In genomic region chr7:47007109-47007780, GRCm38 (mm10) we compare ENCODE assay signal across 8 mouse cellular contexts. TPM values are rescaled to one million over a fixed set of nuclear protein-coding genes. Genes with fewer than 3 reads are reported as not detected.
DNase-seq lines count a peak whose midpoint lies in the region; ATAC-seq and TF ChIP-seq lines count a peak whose summit lies in the region.

No protein-coding gene starts in this region.

- DNase-seq in kidney, postnatal 0 days (ENCODE audit: low spot score), result no peak
- DNase-seq in kidney, postnatal 25 days, result no peak
- DNase-seq in thymus, postnatal 0 days (ENCODE audit: low spot score), result peak; percentile 33
- no peak for DNase-seq in adrenal gland, postnatal 25 days
- no peak for DNase-seq in gastrocnemius, postnatal 14 days

- peak overlapping the region; percentile 94 for H3K27ac ChIP-seq in kidney, postnatal 0 days
- H3K27ac ChIP-seq in brown adipose tissue, adult 24 weeks (replicated peaks; ENCODE audit: low read depth, low read length), result peak overlapping the region; percentile 80
- peak overlapping the region; percentile 95 for H3K27ac ChIP-seq in heart, embryonic 16.5 days (ENCODE audit: low read length)
- H3K27ac ChIP-seq in liver, embryonic 15.5 days (replicated peaks), result peak overlapping the region; percentile 97

- H3K9ac ChIP-seq in kidney, postnatal 0 days (ENCODE audit: low read depth, low read length), result peak overlapping the region; percentile 81
- peak overlapping the region; percentile 89 for H3K9ac ChIP-seq in heart, embryonic 16.5 days (ENCODE audit: low read length)
- H3K9ac ChIP-seq in liver, embryonic 15.5 days, result peak overlapping the region; percentile 82

- H3K4me1 ChIP-seq in kidney, postnatal 0 days (replicated peaks; ENCODE audit: insufficient read depth, low read length), result no peaks in the 10 kb centered on the region; the same call in 1 of the 2 replicates
- peaks cover 8% of the 10 kb centered on the region for H3K4me1 ChIP-seq in brown adipose tissue, adult 24 weeks (ENCODE audit: control insufficient read depth, insufficient read depth, insufficient read length, low read length)
- peaks cover 36% of the 10 kb centered on the region for H3K4me1 ChIP-seq in heart, embryonic 16.5 days (ENCODE audit: control insufficient read depth, insufficient read depth, low read length)
- peaks cover 65% of the 10 kb centered on the region for H3K4me1 ChIP-seq in liver, embryonic 15.5 days (replicated peaks)

- intact Hi-C loops in gastrocnemius, postnatal 14 days (cut with DNase I; ENCODE audit: low total_unique reads), result no loop called here

- no peaks in the 10 kb centered on the region for H3K27me3 ChIP-seq in kidney, postnatal 0 days (ENCODE audit: insufficient read depth, low read length)
- no peaks in the 10 kb centered on the region for H3K27me3 ChIP-seq in heart, embryonic 16.5 days (ENCODE audit: control insufficient read depth, insufficient read depth, low read length)
- H3K27me3 ChIP-seq in liver, embryonic 15.5 days, result no peaks in the 10 kb centered on the region

- TF ChIP-seq CTCF in kidney, postnatal 0 days (IDR thresholded peaks at IDR 0.05; ENCODE audit: low read depth), result no peak

- 8% methylated on average over 21 of the region's 21 CpGs for WGBS in kidney, postnatal 0 days
- 16% methylated on average over 21 of the region's 21 CpGs for WGBS in heart, embryonic 16.5 days
- 14% methylated on average over 21 of the region's 21 CpGs for WGBS in liver, embryonic 15.5 days (ENCODE audit: insufficient replicate concordance)

- no peak for ATAC-seq in kidney, postnatal 0 days (replicated peaks; ENCODE audit: low FRiP score, low read depth)
- no peak for ATAC-seq in heart, embryonic 16.5 days (replicated peaks; ENCODE audit: extremely low read depth, insufficient read depth, low FRiP score)
- ATAC-seq in liver, embryonic 15.5 days (ENCODE audit: insufficient read depth), result no peak

- peak overlapping the region; percentile 74 for H3K4me3 ChIP-seq in kidney, postnatal 0 days (replicated peaks; ENCODE audit: low read depth, low read length)
- H3K4me3 ChIP-seq in brown adipose tissue, adult 24 weeks (ENCODE audit: insufficient read depth, low read depth, low read length), result peak overlapping the region; percentile 75
- H3K4me3 ChIP-seq in heart, embryonic 16.5 days (ENCODE audit: low read length), result peak overlapping the region; percentile 92
- H3K4me3 ChIP-seq in liver, embryonic 15.5 days (replicated peaks), result peak overlapping the region; percentile 85

- H3K4me2 ChIP-seq in kidney, postnatal 0 days (ENCODE audit: low read length), result peak overlapping the region; percentile 95
- peak overlapping the region; percentile 98 for H3K4me2 ChIP-seq in heart, embryonic 16.5 days (ENCODE audit: low read depth, low read length)
- peak overlapping the region; percentile 92 for H3K4me2 ChIP-seq in liver, embryonic 15.5 days

- H3K36me3 ChIP-seq in kidney, postnatal 0 days (ENCODE audit: insufficient read depth, low read length), result no peaks in the 10 kb centered on the region
- no peaks in the 10 kb centered on the region for H3K36me3 ChIP-seq in heart, embryonic 16.5 days (ENCODE audit: control insufficient read depth, insufficient read depth)
- no peaks in the 10 kb centered on the region for H3K36me3 ChIP-seq in liver, embryonic 15.5 days (replicated peaks)

- H3K9me3 ChIP-seq in kidney, postnatal 0 days (replicated peaks; ENCODE audit: low read length), result no peaks in the 10 kb centered on the region
- no peaks in the 10 kb centered on the region for H3K9me3 ChIP-seq in heart, embryonic 16.5 days (replicated peaks; ENCODE audit: control insufficient read depth, low read length)
- H3K9me3 ChIP-seq in liver, embryonic 15.5 days (replicated peaks), result no peaks in the 10 kb centered on the region

RNA-seq across cellular contexts. Expression of gene Spty2d1, which starts 1.0 kb away (rescaled TPM):
- 13.7 and 15.9 TPM in 2 replicates for polyA plus RNA-seq in kidney, postnatal 0 days (2015; fragmentation: Nextera tagmentation; extraction: Ambion mirVana)
- 6.4 TPM in 2 replicates for polyA plus RNA-seq in brown adipose tissue, adult 24 weeks (2012; ENCODE audit: insufficient read depth, insufficient read length, missing spikeins)
- polyA plus RNA-seq in heart, embryonic 16.5 days (2015; fragmentation: Nextera tagmentation; extraction: Ambion mirVana), result 13.1 and 15.0 TPM in 2 replicates
- 10.7 and 11.3 TPM in 2 replicates for polyA plus RNA-seq in liver, embryonic 15.5 days (2015; fragmentation: Nextera tagmentation; extraction: Ambion mirVana)
- polyA plus RNA-seq in thymus, postnatal 0 days (2015; fragmentation: Nextera tagmentation; extraction: Ambion mirVana), result 14.7 and 15.1 TPM in 2 replicates
- 18.9 and 19.0 TPM in 2 replicates for total RNA-seq in adrenal gland, postnatal 25 days (2021)
- total RNA-seq in gastrocnemius, postnatal 14 days (2021), result 1 to 10 TPM; 6.0 to 7.2 TPM

RNA-seq across cellular contexts. Expression of gene Gm9999, which starts 23.9 kb away (rescaled TPM):
- polyA plus RNA-seq in kidney, postnatal 0 days (2015; fragmentation: Nextera tagmentation; extraction: Ambion mirVana), result not detected in 2 replicates
- polyA plus RNA-seq in brown adipose tissue, adult 24 weeks (2012; ENCODE audit: insufficient read depth, insufficient read length, missing spikeins), result not detected in 2 replicates
- not detected in 2 replicates for polyA plus RNA-seq in heart, embryonic 16.5 days (2015; fragmentation: Nextera tagmentation; extraction: Ambion mirVana)
- not detected in 2 replicates for polyA plus RNA-seq in liver, embryonic 15.5 days (2015; fragmentation: Nextera tagmentation; extraction: Ambion mirVana)
- polyA plus RNA-seq in thymus, postnatal 0 days (2015; fragmentation: Nextera tagmentation; extraction: Ambion mirVana), result not detected in 2 replicates
- total RNA-seq in adrenal gland, postnatal 25 days (2021), result not detected in 2 replicates
- total RNA-seq in gastrocnemius, postnatal 14 days (2021), result not detected

RNA-seq across cellular contexts. Expression of gene Tmem86a, which starts 43.2 kb away (rescaled TPM):
- 42.1 and 43.6 TPM in 2 replicates for polyA plus RNA-seq in kidney, postnatal 0 days (2015; fragmentation: Nextera tagmentation; extraction: Ambion mirVana)
- polyA plus RNA-seq in brown adipose tissue, adult 24 weeks (2012; ENCODE audit: insufficient read depth, insufficient read length, missing spikeins), result 2.6 and 4.9 TPM in 2 replicates
- polyA plus RNA-seq in heart, embryonic 16.5 days (2015; fragmentation: Nextera tagmentation; extraction: Ambion mirVana), result 20.1 and 23.0 TPM in 2 replicates
- polyA plus RNA-seq in liver, embryonic 15.5 days (2015; fragmentation: Nextera tagmentation; extraction: Ambion mirVana), result 24.7 and 28.3 TPM in 2 replicates
- polyA plus RNA-seq in thymus, postnatal 0 days (2015; fragmentation: Nextera tagmentation; extraction: Ambion mirVana), result 20.5 and 21.3 TPM in 2 replicates
- 25.8 and 53.9 TPM in 2 replicates for total RNA-seq in adrenal gland, postnatal 25 days (2021)
- total RNA-seq in gastrocnemius, postnatal 14 days (2021), result 1 to 10 TPM; 7.2 to 8.1 TPM

RNA-seq across cellular contexts. Expression of gene Uevld, which starts 48.9 kb away (rescaled TPM):
- polyA plus RNA-seq in kidney, postnatal 0 days (2015; fragmentation: Nextera tagmentation; extraction: Ambion mirVana), result 7.2 and 8.0 TPM in 2 replicates
- 9.3 and 12.4 TPM in 2 replicates for polyA plus RNA-seq in brown adipose tissue, adult 24 weeks (2012; ENCODE audit: insufficient read depth, insufficient read length, missing spikeins)
- 7.9 and 8.4 TPM in 2 replicates for polyA plus RNA-seq in heart, embryonic 16.5 days (2015; fragmentation: Nextera tagmentation; extraction: Ambion mirVana)
- 5.2 and 5.8 TPM in 2 replicates for polyA plus RNA-seq in liver, embryonic 15.5 days (2015; fragmentation: Nextera tagmentation; extraction: Ambion mirVana)
- 6.1 and 6.4 TPM in 2 replicates for polyA plus RNA-seq in thymus, postnatal 0 days (2015; fragmentation: Nextera tagmentation; extraction: Ambion mirVana)
- 16.7 and 19.1 TPM in 2 replicates for total RNA-seq in adrenal gland, postnatal 25 days (2021)
- 10 to 100 TPM; 10.2 TPM for total RNA-seq in gastrocnemius, postnatal 14 days (2021)
